Comparison of ENCODE assay signal across 8 mouse cellular contexts in genomic region chr3:142474349-142474983, GRCm38 (mm10). TPM values are rescaled to one million over a fixed set of nuclear protein-coding genes. Genes with fewer than 3 reads are reported as not detected.
DNase-seq lines count a peak whose midpoint lies in the region; ATAC-seq lines count a peak whose summit lies in the region.

No protein-coding gene starts in this region.

- DNase-seq in cerebellum, adult 9-10 months = peak; percentile 13
- no peak for DNase-seq in cerebellum, adult 9-11 months
- peak; percentile 32 to 37 for DNase-seq in B cell, adult 2 months
- peak; percentile 83 for DNase-seq in embryo, embryonic 10 days (ENCODE audit: low spot score)
- peak; percentile 17 for DNase-seq in lung, postnatal 10 days
- DNase-seq in right cerebral cortex, postnatal 14 days = no peak

- H3K4me1 ChIP-seq in hindbrain, embryonic 13.5 days (replicated peaks) = no peaks in the 10 kb centered on the region
- H3K4me1 ChIP-seq in stomach, embryonic 14.5 days (ENCODE audit: control insufficient read depth, insufficient read depth, low read length) = no peaks in the 10 kb centered on the region

- H3K9me3 ChIP-seq in hindbrain, embryonic 13.5 days = no peaks in the 10 kb centered on the region
- no peaks in the 10 kb centered on the region for H3K9me3 ChIP-seq in stomach, embryonic 14.5 days (ENCODE audit: control insufficient read depth, low read depth, low read length)

- H3K4me2 ChIP-seq in hindbrain, embryonic 13.5 days = no peak overlapping the region
- H3K4me2 ChIP-seq in stomach, embryonic 14.5 days (replicated peaks; ENCODE audit: low read depth, low read length) = peak overlapping the region; percentile 24; the same call in 1 of the 2 replicates

- no peak overlapping the region for H3K27ac ChIP-seq in hindbrain, embryonic 13.5 days
- no peak overlapping the region for H3K27ac ChIP-seq in stomach, embryonic 14.5 days (ENCODE audit: low read length)

- no peak overlapping the region for H3K4me3 ChIP-seq in hindbrain, embryonic 13.5 days
- no peak overlapping the region for H3K4me3 ChIP-seq in stomach, embryonic 14.5 days (ENCODE audit: low read depth, low read length)

- 26% methylated on average over 11 of the region's 11 CpGs for WGBS in hindbrain, embryonic 13.5 days
- WGBS in stomach, embryonic 14.5 days = 22% methylated on average over 11 of the region's 11 CpGs

- 0 out of 2 replicates have a peak, but pooled peaks have one; percentile 39 for ATAC-seq in hindbrain, embryonic 13.5 days (ENCODE audit: low FRiP score)
- ATAC-seq in stomach, embryonic 14.5 days (ENCODE audit: insufficient number of reproducible peaks, insufficient read depth, low FRiP score, low read depth) = no peak

- H3K9ac ChIP-seq in hindbrain, embryonic 13.5 days = no peak overlapping the region
- H3K9ac ChIP-seq in stomach, embryonic 14.5 days (replicated peaks; ENCODE audit: low read depth, low read length) = no peak overlapping the region

- no peaks in the 10 kb centered on the region for H3K27me3 ChIP-seq in hindbrain, embryonic 13.5 days
- H3K27me3 ChIP-seq in stomach, embryonic 14.5 days (ENCODE audit: control insufficient read depth, insufficient read depth, low read length) = no peaks in the 10 kb centered on the region

- H3K36me3 ChIP-seq in hindbrain, embryonic 13.5 days = no peaks in the 10 kb centered on the region
- H3K36me3 ChIP-seq in stomach, embryonic 14.5 days (ENCODE audit: control insufficient read depth, insufficient read depth, low read length) = no peaks in the 10 kb centered on the region

RNA-seq across cellular contexts. Expression of gene Gbp5, which starts 19.3 kb away (rescaled TPM):
- polyA plus RNA-seq in hindbrain, embryonic 13.5 days (2015; fragmentation: Nextera tagmentation; extraction: Ambion mirVana) = 0.13 TPM in 1 of 2 replicates, not detected in the other
- polyA plus RNA-seq in stomach, embryonic 14.5 days (2014; fragmentation: Nextera tagmentation; extraction: Ambion mirVana) = 0.07 TPM in 1 of 2 replicates, not detected in the other

RNA-seq across cellular contexts. Expression of gene Gbp7, which starts 55.7 kb away (rescaled TPM):
- 1.7 TPM in 2 replicates for polyA plus RNA-seq in hindbrain, embryonic 13.5 days (2015; fragmentation: Nextera tagmentation; extraction: Ambion mirVana)
- polyA plus RNA-seq in stomach, embryonic 14.5 days (2014; fragmentation: Nextera tagmentation; extraction: Ambion mirVana) = 3.8 and 3.9 TPM in 2 replicates

Comparison
In these comparisons a context has a peak if more than half of its experiments do, and no peak if none do; other contexts are left out.
1. DNase-seq: peak in cerebellum, adult 9-10 months (single experiment), B cell, adult 2 months (2 of 2), embryo, embryonic 10 days (single experiment) and lung, postnatal 10 days (single experiment); none in cerebellum, adult 9-11 months (single experiment) and right cerebral cortex, postnatal 14 days (single experiment).